Mouse (Mus musculus): ENCODE data around the gene Phf7. TPM values are rescaled to one million over a fixed set of nuclear protein-coding genes. Genes with fewer than 3 reads are reported as not detected.

Gene Phf7
- polyA plus RNA-seq, 1 experiment = 7.4 TPM

DNA sequence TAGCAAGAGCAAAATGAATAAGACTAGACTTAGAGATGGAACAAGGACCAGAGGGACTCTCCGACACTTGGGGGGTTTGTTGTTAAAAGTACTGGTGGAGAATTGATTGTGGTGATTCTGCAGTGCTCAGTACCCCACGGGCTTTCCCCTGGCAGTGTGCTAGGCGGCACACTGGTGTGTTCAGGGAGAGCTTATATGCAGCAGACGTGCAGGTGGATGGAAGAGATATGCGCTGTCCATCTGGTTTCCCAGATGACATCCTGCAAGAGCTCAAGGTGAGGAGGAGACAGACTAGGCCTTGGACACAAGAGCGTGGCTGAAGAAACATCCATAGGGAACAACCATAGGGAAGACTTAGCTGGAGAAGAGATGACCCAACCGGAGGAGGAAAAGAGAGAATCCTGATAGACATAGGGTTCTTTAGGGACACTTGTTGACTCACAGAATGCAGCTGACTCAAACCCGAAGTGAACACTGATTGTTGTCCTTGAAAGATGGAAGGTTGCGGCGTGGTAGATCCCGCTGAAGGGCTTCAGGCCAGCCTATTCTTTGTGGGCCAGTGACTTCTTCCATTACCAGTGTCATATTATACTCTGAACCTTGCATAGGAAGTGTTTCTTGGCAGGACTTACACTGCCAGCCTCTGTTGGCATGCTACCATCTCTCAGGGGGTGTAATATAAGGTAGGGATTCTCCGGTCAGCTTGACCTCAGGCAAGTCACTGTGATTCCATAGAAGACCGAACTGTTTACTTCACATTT is 43.9 kb downstream of the Phf7 start:
- TF ChIP-seq POLR2A (IDR thresholded peaks at IDR 0.05; ENCODE audit: borderline replicate concordance, extremely low read depth, insufficient read depth, insufficient read length, poor library complexity, severe bottlenecking) = no peak
- no peak for TF ChIP-seq CTCF (IDR thresholded peaks at IDR 0.05; ENCODE audit: borderline replicate concordance, extremely low read depth, insufficient read depth, insufficient read length)
- no peak for DNase-seq (ENCODE audit: low read depth)

DNA sequence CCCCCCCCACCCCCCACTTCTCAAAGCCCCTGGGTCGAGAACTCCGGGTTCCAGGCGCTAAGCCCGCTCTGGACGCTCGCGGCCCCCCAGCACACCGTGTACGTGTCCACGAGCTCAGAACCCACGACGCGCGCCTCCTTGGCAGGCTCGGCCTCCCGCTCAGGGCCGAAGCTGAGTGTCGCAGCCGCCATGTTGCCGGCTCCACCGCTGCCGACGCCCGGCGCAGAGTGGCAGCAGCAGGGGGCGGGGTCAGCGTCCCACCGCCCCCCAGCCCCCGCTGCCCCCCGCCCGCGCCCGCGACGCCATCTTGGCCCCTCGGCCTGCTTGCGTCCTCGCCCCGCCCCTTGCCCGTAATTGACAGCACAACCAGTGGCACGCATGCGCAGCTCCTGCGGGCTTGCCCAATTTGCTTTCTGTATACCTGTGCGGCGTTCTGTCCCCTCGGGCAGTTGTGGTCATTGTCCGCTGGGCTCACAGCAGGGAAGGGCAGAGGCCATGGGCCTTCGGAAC is 44.6 kb downstream of the Phf7 start:
- TF ChIP-seq CTCF (IDR thresholded peaks at IDR 0.05; ENCODE audit: borderline replicate concordance, extremely low read depth, insufficient read depth, insufficient read length) = no peak
- peak; percentile 96 for TF ChIP-seq POLR2A (IDR thresholded peaks at IDR 0.05; ENCODE audit: borderline replicate concordance, extremely low read depth, insufficient read depth, insufficient read length, poor library complexity, severe bottlenecking)
- DNase-seq (ENCODE audit: low read depth) = peak; percentile 97

DNA sequence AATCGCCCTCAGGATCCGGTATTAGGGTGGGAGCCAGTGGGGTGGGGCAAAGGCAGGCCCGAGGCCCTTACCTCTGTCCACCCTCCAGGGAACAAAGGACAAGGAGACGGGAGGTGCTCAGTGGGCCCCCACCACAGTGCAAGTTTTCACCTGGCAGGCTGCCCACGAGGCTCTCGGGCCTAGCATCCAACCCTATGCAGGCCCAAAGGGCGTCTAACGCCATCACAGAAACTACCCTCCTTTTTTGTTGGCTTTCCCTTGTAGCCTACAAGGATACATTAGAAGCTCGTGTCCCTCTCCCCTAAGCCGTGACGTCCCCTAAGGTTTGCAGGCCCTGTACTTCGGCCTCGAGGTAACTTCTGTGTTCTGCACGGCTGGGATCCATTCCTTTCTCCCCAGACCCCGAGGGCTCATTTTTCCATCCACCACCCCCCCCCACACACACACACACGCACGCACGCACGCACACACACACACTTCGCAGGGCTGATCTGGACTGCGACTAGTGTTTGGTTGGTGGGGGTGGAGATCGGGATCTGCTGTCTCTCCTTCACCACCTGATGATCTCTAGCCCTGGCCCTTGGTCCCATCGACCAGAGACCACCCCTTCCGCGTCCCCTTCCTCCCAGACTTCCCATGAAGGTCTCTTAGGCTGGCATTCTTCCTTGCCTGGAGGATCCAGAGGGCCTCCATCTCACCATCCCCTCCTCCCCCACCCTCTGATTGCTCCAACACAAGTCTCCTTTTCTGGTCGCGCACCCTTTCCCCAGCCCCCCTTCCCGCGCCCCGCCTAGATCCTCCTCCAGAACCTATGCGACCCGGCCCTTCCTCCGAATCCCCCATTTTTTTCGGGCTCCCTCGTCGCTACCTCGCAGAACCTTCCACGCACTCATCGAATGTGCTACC is 45.3 kb downstream of the Phf7 start:
- TF ChIP-seq CTCF (IDR thresholded peaks at IDR 0.05; ENCODE audit: borderline replicate concordance, extremely low read depth, insufficient read depth, insufficient read length) = no peak
- no peak for TF ChIP-seq POLR2A (IDR thresholded peaks at IDR 0.05; ENCODE audit: borderline replicate concordance, extremely low read depth, insufficient read depth, insufficient read length, poor library complexity, severe bottlenecking)
- DNase-seq (ENCODE audit: low read depth) = peak; percentile 75

DNA sequence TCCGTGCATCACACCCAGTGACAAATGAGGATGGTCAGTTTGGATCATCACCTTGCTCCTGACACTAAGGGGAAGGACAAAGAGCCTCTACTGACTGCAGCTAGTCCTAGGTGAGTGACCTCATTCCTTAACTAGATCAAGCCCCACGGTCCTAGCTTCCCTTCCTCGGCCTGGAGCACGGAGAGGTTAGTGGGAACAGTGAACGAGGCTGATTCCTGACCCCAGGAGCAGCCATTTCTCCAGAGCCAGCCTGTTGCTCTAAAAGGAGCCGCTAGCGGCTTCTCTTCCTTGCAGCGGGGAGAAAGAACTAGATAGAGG is 45.9 kb downstream of the Phf7 start:
- TF ChIP-seq CTCF (IDR thresholded peaks at IDR 0.05; ENCODE audit: borderline replicate concordance, extremely low read depth, insufficient read depth, insufficient read length) (no peak), POLR2A (IDR thresholded peaks at IDR 0.05; ENCODE audit: borderline replicate concordance, extremely low read depth, insufficient read depth, insufficient read length, poor library complexity, severe bottlenecking) (no peak)
- DNase-seq (ENCODE audit: low read depth) = no peak

DNA sequence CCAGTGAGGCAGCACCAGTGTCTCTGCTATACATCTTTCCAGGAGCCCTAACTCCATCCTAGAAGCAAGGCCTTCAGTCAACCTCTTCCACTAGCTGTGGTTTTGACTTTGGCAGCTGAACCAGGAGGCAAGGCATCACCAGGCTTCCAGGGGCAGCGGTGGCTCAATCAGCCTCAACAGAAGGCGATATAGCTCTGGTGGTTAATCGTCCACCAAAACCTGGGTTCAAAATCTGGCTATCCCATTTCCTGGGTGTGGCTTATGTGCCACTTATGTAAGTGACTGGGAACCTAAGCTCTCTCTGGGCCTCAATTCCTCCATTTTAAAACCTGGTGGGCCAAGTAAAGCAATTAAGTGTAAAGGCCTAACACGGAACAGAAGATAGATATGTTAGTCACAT is 46.3 kb downstream of the Phf7 start:
- TF ChIP-seq CTCF (IDR thresholded peaks at IDR 0.05; ENCODE audit: borderline replicate concordance, extremely low read depth, insufficient read depth, insufficient read length) (no peak), POLR2A (IDR thresholded peaks at IDR 0.05; ENCODE audit: borderline replicate concordance, extremely low read depth, insufficient read depth, insufficient read length, poor library complexity, severe bottlenecking) (no peak)

DNA sequence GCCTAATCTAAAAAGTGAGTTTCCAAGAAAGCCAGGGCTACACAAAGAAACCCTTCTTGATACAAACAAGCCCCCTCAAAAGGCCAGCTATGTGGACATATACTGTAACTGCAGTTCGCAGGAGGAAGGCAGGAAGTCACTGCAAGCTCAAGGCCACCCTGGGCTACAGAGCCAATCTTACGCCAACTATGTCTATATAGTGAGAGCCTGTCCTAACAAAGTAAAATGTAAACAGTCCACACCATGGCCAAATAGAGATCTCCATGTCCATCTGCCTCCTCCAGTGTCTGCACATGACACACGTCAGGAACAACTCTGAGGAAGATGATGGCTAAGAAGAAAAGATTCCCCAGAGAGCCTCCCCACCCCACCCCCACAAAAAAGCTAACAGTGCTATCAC is 51.1 kb downstream of the Phf7 start:
- DNase-seq (ENCODE audit: low read depth) = no peak
- TF ChIP-seq POLR2A (IDR thresholded peaks at IDR 0.05; ENCODE audit: borderline replicate concordance, extremely low read depth, insufficient read depth, insufficient read length, poor library complexity, severe bottlenecking) (no peak), CTCF (IDR thresholded peaks at IDR 0.05; ENCODE audit: borderline replicate concordance, extremely low read depth, insufficient read depth, insufficient read length) (no peak)

More for the DNA sequence above, 46.3 kb downstream of the Phf7 start:
- no peak for DNase-seq (ENCODE audit: low read depth)

DNA sequence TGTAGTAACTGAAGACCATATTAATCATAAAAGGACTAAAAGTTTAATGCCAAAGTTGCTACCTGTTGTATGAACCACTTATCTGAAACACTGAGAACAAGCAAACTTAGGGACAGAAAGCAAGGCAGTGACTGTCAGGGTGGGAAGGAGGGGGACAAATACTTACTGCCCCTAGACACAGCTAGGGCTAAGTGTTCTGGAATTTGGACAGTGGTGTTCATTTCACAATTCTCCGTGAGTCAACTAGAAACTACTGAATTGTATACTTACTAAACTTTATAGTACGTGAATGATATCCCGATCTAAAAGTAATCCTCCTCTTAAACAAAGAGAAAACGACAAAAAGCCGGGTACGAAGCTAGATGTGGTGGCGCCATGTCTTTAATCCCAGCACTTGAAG is 51.5 kb downstream of the Phf7 start:
- DNase-seq (ENCODE audit: low read depth) = no peak
- TF ChIP-seq CTCF (IDR thresholded peaks at IDR 0.05; ENCODE audit: borderline replicate concordance, extremely low read depth, insufficient read depth, insufficient read length) (no peak), POLR2A (IDR thresholded peaks at IDR 0.05; ENCODE audit: borderline replicate concordance, extremely low read depth, insufficient read depth, insufficient read length, poor library complexity, severe bottlenecking) (no peak)

DNA sequence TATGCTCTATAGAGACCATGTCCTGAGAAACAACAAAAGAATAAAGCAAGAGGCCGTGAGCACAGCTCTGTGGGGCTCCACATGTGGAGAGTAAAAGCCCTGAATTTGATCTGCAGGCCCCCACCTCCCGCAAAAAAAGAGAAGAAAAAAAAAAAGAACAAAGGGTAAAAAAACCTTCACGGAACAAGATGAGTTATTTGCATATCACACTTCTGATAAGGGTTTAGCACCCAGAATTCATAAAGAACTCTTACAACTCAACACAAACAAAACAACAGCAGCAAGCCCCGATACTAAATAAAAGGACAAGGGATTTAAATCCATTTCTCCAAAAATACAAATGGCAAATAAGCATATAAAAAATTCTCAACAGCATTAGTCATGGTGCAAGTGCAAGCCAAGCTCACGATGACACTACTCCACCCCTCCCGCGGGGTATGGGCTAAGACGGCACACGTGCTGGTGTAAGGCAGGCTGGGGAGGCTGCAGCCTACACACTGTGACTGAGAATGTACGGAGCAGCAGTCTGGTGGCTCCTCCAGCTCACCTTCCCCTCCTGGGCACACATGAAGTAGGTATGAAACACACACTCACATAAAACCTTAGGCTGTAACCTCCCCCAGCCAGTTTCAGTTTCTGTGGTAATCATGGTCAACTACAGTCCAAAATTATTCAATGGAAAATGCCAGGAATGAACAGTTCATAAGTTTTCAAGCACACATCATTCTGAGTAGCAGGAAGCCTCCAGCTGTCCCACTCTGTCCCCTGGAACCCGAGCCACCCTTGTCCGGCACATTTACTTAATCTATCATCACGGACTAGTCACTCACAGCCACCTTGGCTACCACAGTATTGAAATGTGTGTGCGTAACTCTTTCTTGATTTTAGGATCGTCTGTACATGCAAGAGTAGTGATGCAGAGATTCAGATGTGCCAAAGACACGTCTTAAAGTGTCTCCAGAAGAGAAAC is 53.3 kb downstream of the Phf7 start:
- no peak for TF ChIP-seq POLR2A (IDR thresholded peaks at IDR 0.05; ENCODE audit: borderline replicate concordance, extremely low read depth, insufficient read depth, insufficient read length, poor library complexity, severe bottlenecking)
- DNase-seq (ENCODE audit: low read depth) = peak; percentile 36

DNA sequence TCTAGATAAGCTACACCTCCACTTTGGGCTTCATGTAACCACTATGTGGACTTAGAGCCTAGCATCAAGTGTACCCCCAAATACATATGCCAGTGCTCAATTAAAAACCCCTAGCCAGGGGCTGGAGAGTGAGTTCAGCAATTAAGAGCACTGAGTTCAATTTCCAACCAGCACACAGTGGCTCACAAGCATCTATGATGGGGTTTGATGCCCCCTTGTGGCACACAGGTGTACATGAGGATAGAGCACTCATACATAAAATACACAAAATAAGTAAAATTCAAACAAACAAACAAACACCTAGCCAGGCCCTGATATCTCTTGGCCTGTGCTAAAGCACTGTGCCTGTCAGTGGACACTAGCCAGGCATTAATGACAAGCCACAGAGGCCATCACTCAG is 55.1 kb downstream of the Phf7 start:
- TF ChIP-seq CTCF (IDR thresholded peaks at IDR 0.05; ENCODE audit: borderline replicate concordance, extremely low read depth, insufficient read depth, insufficient read length) (peak; percentile 57; the same call in 1 of the 2 replicates), POLR2A (IDR thresholded peaks at IDR 0.05; ENCODE audit: borderline replicate concordance, extremely low read depth, insufficient read depth, insufficient read length, poor library complexity, severe bottlenecking) (no peak)
- DNase-seq (ENCODE audit: low read depth) = peak; percentile 53

DNA sequence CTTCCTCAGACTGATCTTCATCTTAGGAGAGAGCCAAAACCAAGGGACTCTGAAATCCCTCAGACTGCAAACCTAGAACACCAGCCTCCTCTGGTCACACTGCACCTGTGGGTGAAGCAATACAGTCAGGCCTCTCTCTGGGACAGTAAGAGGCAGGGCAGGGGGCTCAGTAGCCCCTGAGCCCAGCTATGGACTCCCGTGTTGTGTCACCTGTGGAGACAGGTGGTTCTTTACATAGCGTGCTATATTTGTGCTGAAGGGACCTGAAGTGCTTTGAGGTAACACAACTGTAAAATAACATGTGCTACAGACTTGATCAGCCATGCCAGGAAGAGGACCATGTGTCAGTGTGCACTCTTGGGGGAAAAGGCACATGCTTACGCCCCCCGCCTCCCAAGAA is 55.6 kb downstream of the Phf7 start:
- no peak for DNase-seq (ENCODE audit: low read depth)
- TF ChIP-seq POLR2A (IDR thresholded peaks at IDR 0.05; ENCODE audit: borderline replicate concordance, extremely low read depth, insufficient read depth, insufficient read length, poor library complexity, severe bottlenecking) (no peak), CTCF (IDR thresholded peaks at IDR 0.05; ENCODE audit: borderline replicate concordance, extremely low read depth, insufficient read depth, insufficient read length) (no peak)

Data from brain, embryonic 14.5 days (tissue).